Mouse (Mus musculus) midbrain, embryonic 16.5 days (tissue): Measurements from ENCODE around the gene Dnali1. TPM values are rescaled to one million over a fixed set of nuclear protein-coding genes. Genes with fewer than 3 reads are reported as not detected.

Experiments used
- ATAC-seq: fragments of 200-750 bp; cut with Nextera tagmentation; 2 replicates; pipeline ENCODE4 v1.8.0; 2017; ENCODE audit warnings: moderate TSS enrichment
- H3K27ac ChIP-seq: fragments of 300-500 bp; sonication (generic); 2 replicates; pipeline ENCODE4 v1.5.1; 2014; ENCODE audit warnings: mild to moderate bottlenecking, low read length, mixed read lengths
- H3K27me3 ChIP-seq: fragments of 300-500 bp; sonication (generic); 2 replicates; pipeline ENCODE4 v1.6.1; 2014; ENCODE audit warnings: low read depth, low read length, mixed read lengths; ENCODE audit not compliant: control insufficient read depth, insufficient read depth
- H3K36me3 ChIP-seq: fragments of 300-500 bp; sonication (generic); 2 replicates; pipeline ENCODE4 v1.6.1; 2014; ENCODE audit warnings: mild to moderate bottlenecking, low read length, moderate library complexity, mixed read lengths; ENCODE audit not compliant: control insufficient read depth, insufficient read depth
- H3K4me1 ChIP-seq: fragments of 300-500 bp; sonication (generic); 2 replicates; pipeline ENCODE4 v1.6.1; 2014; ENCODE audit warnings: mild to moderate bottlenecking, low read length, mixed read lengths; ENCODE audit not compliant: control insufficient read depth, insufficient read depth
- H3K4me2 ChIP-seq: fragments of 300-500 bp; sonication (generic); 2 replicates; pipeline ENCODE4 v1.6.1; 2014; ENCODE audit warnings: mild to moderate bottlenecking, low read length, mixed read lengths
- H3K4me3 ChIP-seq: fragments of 300-500 bp; sonication (generic); 2 replicates; pipeline ENCODE4 v1.5.1; 2014; ENCODE audit warnings: low read depth, mild to moderate bottlenecking, low read length, moderate library complexity, mixed read lengths
- H3K9ac ChIP-seq: fragments of 300-500 bp; sonication (generic); 2 replicates; pipeline ENCODE4 v1.6.1; 2014; ENCODE audit warnings: low read depth, low read length, mixed read lengths
- H3K9me3 ChIP-seq: fragments of 300-500 bp; sonication (generic); replicated peaks from 2 replicates; pipeline ENCODE4 v1.6.1; 2014; ENCODE audit warnings: mild to moderate bottlenecking, low read length, mixed read lengths; ENCODE audit not compliant: control insufficient read depth, poor library complexity, severe bottlenecking
- WGBS: fragments of 180-500 bp; shearing (Covaris S2); extraction: QIAGEN DNeasy Blood & Tissue Kit; methylation state at CpG from one replicate; pipeline ENCODE4 v1.1.7; 2014; 5-methylcytosine and 5-hydroxymethylcytosine counted together
- polyA plus RNA-seq: library from polyadenylated mRNA; unstranded; fragments of >200 nt; fragmentation: Nextera tagmentation; extraction: Ambion mirVana; gene quantifications from 2 replicates; pipeline ENCODE4 v1.2.1, GENCODE M21; 2015

The Dnali1 gene
- polyA plus RNA-seq, 1 experiment from 2014 or later: 1.2 TPM

- no peak within 1 kb of the TSS for H3K9ac ChIP-seq
- no peaks in the 10 kb centered on the region for H3K36me3 ChIP-seq
- ATAC-seq: no peak
- WGBS: 93% methylated on average over 10 of the region's 10 CpGs
- no peak within 1 kb of the TSS for H3K27ac ChIP-seq
- no peaks in the 10 kb centered on the region for H3K27me3 ChIP-seq
- H3K9me3 ChIP-seq: no peaks in the 10 kb centered on the region
- H3K4me3 ChIP-seq: no peak within 1 kb of the TSS
- H3K4me2 ChIP-seq: no peak within 1 kb of the TSS
- no peaks in the 10 kb centered on the region for H3K4me1 ChIP-seq
These were observed 49.5 kb downstream of the Dnali1 start, which contains the start of gene Gnl2 for GRCm38 (mm10) chr4:125015806-125016635. Gene Gnl2, plus strand, starts transcription at chr4:125016585.

- H3K9me3 ChIP-seq: no peaks in the 10 kb centered on the region
- H3K4me1 ChIP-seq: no peaks in the 10 kb centered on the region
- WGBS: 71% methylated on average over 8 of the region's 8 CpGs
- H3K9ac ChIP-seq: no peak overlapping the region
- H3K4me3 ChIP-seq: no peak overlapping the region
- H3K27ac ChIP-seq: no peak overlapping the region
- H3K36me3 ChIP-seq: no peaks in the 10 kb centered on the region
- no peak overlapping the region for H3K4me2 ChIP-seq
- H3K27me3 ChIP-seq: no peaks in the 10 kb centered on the region; the same call in 1 of the 2 replicates
- no peak for ATAC-seq
These were observed 56.8 kb downstream of the Dnali1 start for GRCm38 (mm10) chr4:125008712-125009111.

- WGBS: 70% methylated on average over 6 of the region's 6 CpGs
These were observed 57.3 kb downstream of the Dnali1 start for GRCm38 (mm10) chr4:125008220-125008619.

GRCm38 (mm10) chr4:125007460-125007859 is 58.0 kb downstream of the Dnali1 start:
- H3K9me3 ChIP-seq: no peaks in the 10 kb centered on the region
- no peaks in the 10 kb centered on the region for H3K4me1 ChIP-seq
- no peak overlapping the region for H3K9ac ChIP-seq
- ATAC-seq: no peak
- 60% methylated on average over 15 of the region's 15 CpGs for WGBS
- no peaks in the 10 kb centered on the region; the same call in 1 of the 2 replicates for H3K27me3 ChIP-seq
- no peaks in the 10 kb centered on the region for H3K36me3 ChIP-seq
- no peak overlapping the region for H3K4me3 ChIP-seq
- H3K27ac ChIP-seq: no peak overlapping the region
- no peak overlapping the region for H3K4me2 ChIP-seq

More at GRCm38 (mm10) chr4:125008220-125008619, 57.3 kb downstream of the Dnali1 start:
- no peak overlapping the region for H3K27ac ChIP-seq
- no peak overlapping the region for H3K9ac ChIP-seq
- no peak overlapping the region for H3K4me3 ChIP-seq
- no peak overlapping the region for H3K4me2 ChIP-seq
- H3K36me3 ChIP-seq: no peaks in the 10 kb centered on the region
- H3K4me1 ChIP-seq: no peaks in the 10 kb centered on the region
- no peaks in the 10 kb centered on the region; the same call in 1 of the 2 replicates for H3K27me3 ChIP-seq
- no peak for ATAC-seq
- H3K9me3 ChIP-seq: no peaks in the 10 kb centered on the region

Other genes with a start within 250 kb of the Dnali1 start
- 39.1 and 41.6 TPM in 2 replicates for gene Yrdc, start 215.0 kb downstream of the Dnali1 start, polyA plus RNA-seq
- 81.9 and 94.4 TPM in 2 replicates for gene 1110065P20Rik, start 214.5 kb downstream of the Dnali1 start, polyA plus RNA-seq
- 10.3 and 11.0 TPM in 2 replicates for gene Maneal, start 203.5 kb downstream of the Dnali1 start, polyA plus RNA-seq
- gene Epha10, start 184.8 kb downstream of the Dnali1 start, polyA plus RNA-seq: 12.7 and 17.0 TPM in 2 replicates
- 16.1 and 17.0 TPM in 2 replicates for gene 9930104L06Rik, start 128.7 kb downstream of the Dnali1 start, polyA plus RNA-seq
- 19.7 and 26.1 TPM in 2 replicates for gene Cdca8, start 126.4 kb downstream of the Dnali1 start, polyA plus RNA-seq
- 1.7 and 2.2 TPM in 2 replicates for gene Rspo1, start 79.3 kb downstream of the Dnali1 start, polyA plus RNA-seq
- gene Gnl2, start 49.1 kb downstream of the Dnali1 start, polyA plus RNA-seq: 95.9 and 104 TPM in 2 replicates
- gene Snip1, start 969 bp upstream of the Dnali1 start, polyA plus RNA-seq: 23.2 and 24.8 TPM in 2 replicates
- gene Meaf6, start 19.4 kb upstream of the Dnali1 start, polyA plus RNA-seq: 181 and 186 TPM in 2 replicates
- gene Zc3h12a, start 62.1 kb upstream of the Dnali1 start, polyA plus RNA-seq: not detected in 2 replicates